Mouse (Mus musculus) mammary gland, adult 2 months (tissue): ENCODE data around the gene Krtap19-4. TPM values are rescaled to one million over a fixed set of nuclear protein-coding genes. Genes with fewer than 3 reads are reported as not detected.

Experiments
- polyA plus RNA-seq: library from polyadenylated mRNA; depleted of rRNA; stranded (reverse); fragments of >200 nt; gene quantifications from 2 replicates; pipeline ENCODE4 v1.2.3, GENCODE M21; 2012; ENCODE audit warnings: low replicate concordance; rRNA removed

Gene Krtap19-4
- not detected in 2 replicates for polyA plus RNA-seq

DNA sequence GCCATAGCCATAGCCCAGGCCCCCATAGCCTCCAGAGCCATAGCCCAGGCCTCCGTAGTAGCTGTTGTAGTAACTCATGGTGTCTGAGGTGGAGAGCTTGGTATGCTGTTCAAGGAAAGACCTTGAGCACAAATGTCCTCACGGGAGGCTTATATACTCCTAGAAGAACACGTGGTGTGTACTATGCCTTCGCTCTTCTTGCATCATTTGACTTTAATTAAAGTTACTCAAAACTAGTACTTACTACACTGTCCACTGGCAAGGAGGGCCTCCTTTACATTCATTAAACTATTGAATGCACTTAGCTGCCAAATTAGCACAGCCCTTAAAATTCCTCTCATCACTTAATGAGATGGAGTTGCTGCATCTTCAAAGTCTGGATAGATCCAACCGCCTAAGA is at the start of gene Krtap19-4:
Gene Krtap19-4 (minus strand): TSS at position 101 of the 400 bp plus-strand sequence.

DNA sequence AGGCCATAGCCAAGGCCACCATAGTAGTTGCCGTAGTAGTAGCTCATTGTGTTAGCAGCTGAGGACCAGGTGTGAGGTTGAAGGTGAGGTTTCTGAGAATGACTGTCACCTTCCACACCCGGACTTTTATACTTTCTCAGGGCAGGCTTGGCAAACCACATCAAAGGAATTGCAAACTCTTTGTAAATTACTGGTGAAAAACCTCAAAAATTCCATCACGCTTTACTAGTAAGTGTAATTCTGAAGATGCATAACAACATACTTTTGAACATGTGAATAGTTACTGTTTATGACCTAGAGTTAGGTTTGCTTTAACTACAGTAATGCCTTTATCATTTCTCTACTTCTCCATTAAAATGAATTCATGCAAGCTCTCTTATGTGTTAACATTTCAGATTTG is 47.3 kb upstream of the Krtap19-4 start, which contains the start of gene Krtap19-9b:
Gene Krtap19-9b (minus strand): TSS at position 101 of the 400 bp plus-strand sequence.

DNA sequence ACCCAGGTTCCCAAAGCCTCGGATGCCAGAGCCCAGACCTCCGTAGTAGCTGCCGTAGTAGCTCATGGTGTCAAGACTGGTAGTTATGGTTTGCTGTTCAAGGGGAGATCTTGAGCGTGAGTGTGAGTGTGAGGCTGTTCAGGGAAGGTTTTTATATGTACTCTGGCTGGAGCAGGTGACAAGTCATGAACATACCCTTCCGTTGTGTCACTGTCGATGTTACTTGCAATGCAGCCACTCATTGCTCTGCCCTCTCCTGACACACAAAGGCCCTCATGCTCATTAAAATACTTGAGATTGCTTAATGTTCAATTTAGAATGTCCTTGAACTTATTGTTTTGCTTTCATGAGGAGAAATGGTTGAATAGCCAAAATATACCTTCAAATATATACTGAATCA is 11.5 kb upstream of the Krtap19-4 start, which contains the start of gene Krtap19-5:
Gene Krtap19-5 (minus strand): TSS at position 101 of the 400 bp plus-strand sequence.

DNA sequence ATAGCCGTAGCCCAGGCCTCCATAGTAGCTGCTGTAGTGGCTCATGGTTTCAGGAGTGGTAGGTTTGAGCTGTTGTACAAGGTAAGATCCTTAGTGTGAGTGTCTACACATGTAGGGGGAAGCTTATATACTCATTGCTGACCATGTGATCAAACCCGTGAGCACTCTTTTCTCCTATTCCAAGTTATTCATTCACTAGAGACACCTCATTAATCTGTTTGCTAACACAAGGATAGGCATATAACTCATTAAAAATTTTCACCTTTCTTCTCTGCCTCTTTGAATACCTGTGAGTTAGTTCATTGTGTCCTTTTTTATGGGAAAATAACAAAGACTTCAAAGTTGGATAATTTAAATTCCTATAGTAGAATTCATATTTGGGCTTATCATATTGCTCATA is 7.0 kb downstream of the Krtap19-4 start, which contains the start of gene Krtap19-3:
Gene Krtap19-3 (minus strand): TSS at position 101 of the 400 bp plus-strand sequence.

DNA sequence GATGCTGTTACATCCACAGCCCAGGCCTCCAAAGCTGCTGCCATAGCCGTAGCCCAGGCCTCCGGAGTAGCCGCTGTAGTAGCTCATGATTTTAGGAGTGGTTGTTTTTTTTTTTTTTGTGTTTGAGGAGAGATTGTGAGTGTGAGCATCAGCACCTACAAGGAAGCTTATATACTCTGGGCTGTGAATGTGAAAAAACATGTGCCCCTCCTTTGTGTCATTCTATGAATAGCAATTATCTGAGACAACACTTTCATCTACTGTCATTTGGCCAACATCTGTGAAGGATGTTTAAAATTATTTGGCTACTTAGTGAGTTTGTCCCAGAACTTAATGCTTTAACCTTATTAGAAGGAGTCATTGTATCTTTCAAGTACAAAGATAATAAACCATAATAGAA is 10.7 kb downstream of the Krtap19-4 start, which contains the start of gene Krtap19-2:
Gene Krtap19-2 (minus strand): TSS at position 101 of the 400 bp plus-strand sequence.

DNA sequence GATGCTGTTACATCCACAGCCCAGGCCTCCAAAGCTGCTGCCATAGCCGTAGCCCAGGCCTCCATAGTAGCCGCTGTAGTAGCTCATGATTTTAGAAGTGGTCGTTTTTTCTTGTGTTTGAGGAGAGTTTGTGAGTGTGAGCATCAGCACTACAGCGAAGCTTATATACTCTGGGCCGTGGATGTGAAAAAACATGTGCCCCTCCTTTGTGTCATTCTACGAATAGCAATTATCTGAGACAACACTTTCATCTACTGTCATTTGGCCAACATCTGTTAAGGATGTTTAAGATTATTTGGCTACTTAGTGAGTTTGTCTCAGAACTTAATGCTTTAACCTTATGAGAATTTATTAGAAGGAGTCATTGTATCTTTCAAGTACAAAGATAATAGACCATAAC is 15.6 kb downstream of the Krtap19-4 start, which contains the start of gene Krtap19-1:
Gene Krtap19-1 (minus strand): TSS at position 101 of the 400 bp plus-strand sequence.

Other genes starting within 250 kb of the Krtap19-4 start
- gene Krtap26-1, start 237.3 kb downstream of the Krtap19-4 start, polyA plus RNA-seq: not detected in 2 replicates
- gene Krtap27-1, start 213.4 kb downstream of the Krtap19-4 start, polyA plus RNA-seq: not detected in 2 replicates
- gene 2310061N02Rik, start 177.1 kb downstream of the Krtap19-4 start, polyA plus RNA-seq: not detected in 2 replicates
- gene Krtap13-1, start 156.2 kb downstream of the Krtap19-4 start, polyA plus RNA-seq: not detected in 2 replicates
- not detected in 2 replicates for gene Krtap13, start 133.5 kb downstream of the Krtap19-4 start, polyA plus RNA-seq
- gene 2310034C09Rik, start 126.2 kb downstream of the Krtap19-4 start, polyA plus RNA-seq: not detected in 2 replicates
- not detected in 2 replicates for gene 2310057N15Rik, start 110.9 kb downstream of the Krtap19-4 start, polyA plus RNA-seq
- not detected in 2 replicates for gene Gm5965, start 107.2 kb downstream of the Krtap19-4 start, polyA plus RNA-seq
- gene Gm20741, start 72.9 kb downstream of the Krtap19-4 start, polyA plus RNA-seq: not detected in 2 replicates
- not detected in 2 replicates for gene Krtap15, start 64.9 kb downstream of the Krtap19-4 start, polyA plus RNA-seq
- not detected in 2 replicates for gene Krtap14, start 58.9 kb downstream of the Krtap19-4 start, polyA plus RNA-seq
- gene Krtap19-1, start 15.7 kb downstream of the Krtap19-4 start, polyA plus RNA-seq: not detected in 2 replicates
- gene Krtap19-2, start 10.8 kb downstream of the Krtap19-4 start, polyA plus RNA-seq: not detected in 2 replicates
- not detected in 2 replicates for gene Krtap19-3, start 7.1 kb downstream of the Krtap19-4 start, polyA plus RNA-seq
- not detected in 2 replicates for gene Krtap19-5, start 11.4 kb upstream of the Krtap19-4 start, polyA plus RNA-seq
- gene Krtap19-9b, start 47.2 kb upstream of the Krtap19-4 start, polyA plus RNA-seq: not detected in 2 replicates
- gene Krtap16-3, start 77.8 kb upstream of the Krtap19-4 start, polyA plus RNA-seq: not detected in 2 replicates
- gene Krtap22-2, start 125.7 kb upstream of the Krtap19-4 start, polyA plus RNA-seq: not detected in 2 replicates
- gene Gm10229, start 130.2 kb upstream of the Krtap19-4 start, polyA plus RNA-seq: not detected in 2 replicates
- not detected in 2 replicates for gene Krtap6-1, start 146.6 kb upstream of the Krtap19-4 start, polyA plus RNA-seq
- not detected in 2 replicates for gene Gm10228, start 156.4 kb upstream of the Krtap19-4 start, polyA plus RNA-seq
- gene Krtap6-5, start 162.8 kb upstream of the Krtap19-4 start, polyA plus RNA-seq: not detected in 2 replicates
- gene 1110025L11Rik, start 178.9 kb upstream of the Krtap19-4 start, polyA plus RNA-seq: not detected in 2 replicates
- not detected in 2 replicates for gene Krtap6-3, start 198.9 kb upstream of the Krtap19-4 start, polyA plus RNA-seq